Mouse (Mus musculus) spleen, adult 12 weeks (tissue): ENCODE measurements around the gene Cand1.

Source experiments
- DNase-seq: peaks from one replicate; pipeline ENCODE4 v3.0.0; 2022; ENCODE audit warnings: low spot score

Cand1 gene

GRCm38 (mm10) chr10:119206309-119206932, 33.4 kb downstream of the Cand1 start:
- DNase-seq: no peak

- DNase-seq: no peak
Observed at GRCm38 (mm10) chr10:119205229-119205628, 34.6 kb downstream of the Cand1 start.

- no peak for DNase-seq
Observed at GRCm38 (mm10) chr10:119204334-119204946, 35.4 kb downstream of the Cand1 start.

- no peak for DNase-seq
Observed at GRCm38 (mm10) chr10:119199864-119200263, 40.0 kb downstream of the Cand1 start.

GRCm38 (mm10) chr10:119198186-119198880, 41.5 kb downstream of the Cand1 start:
- no peak for DNase-seq

GRCm38 (mm10) chr10:119197621-119198150, 42.2 kb downstream of the Cand1 start:
- DNase-seq: no peak

- DNase-seq: no peak
Observed at GRCm38 (mm10) chr10:119192598-119193372, 47.1 kb downstream of the Cand1 start.

GRCm38 (mm10) chr10:119187720-119188119, 52.1 kb downstream of the Cand1 start:
- DNase-seq: no peak

GRCm38 (mm10) chr10:119169656-119170055, 70.2 kb downstream of the Cand1 start:
- no peak for DNase-seq

GRCm38 (mm10) chr10:119169237-119169636, 70.6 kb downstream of the Cand1 start:
- DNase-seq: no peak

GRCm38 (mm10) chr10:119168791-119169190, 71.1 kb downstream of the Cand1 start:
- no peak for DNase-seq

GRCm38 (mm10) chr10:119167858-119168257, 72.0 kb downstream of the Cand1 start:
- no peak for DNase-seq

GRCm38 (mm10) chr10:119165051-119165450, 74.8 kb downstream of the Cand1 start:
- no peak for DNase-seq

GRCm38 (mm10) chr10:119161820-119162382, 78.0 kb downstream of the Cand1 start:
- DNase-seq: no peak

GRCm38 (mm10) chr10:119160161-119160560, 79.7 kb downstream of the Cand1 start:
- no peak for DNase-seq

GRCm38 (mm10) chr10:119149261-119149660, 90.6 kb downstream of the Cand1 start:
- no peak for DNase-seq
